Mouse (Mus musculus) thymus, adult 2 months (tissue): ENCODE measurements around the gene Tmem132c. TPM values are rescaled to one million over a fixed set of nuclear protein-coding genes. Genes with fewer than 3 reads are reported as not detected.

Experiments used
- DNase-seq: peaks from one replicate; pipeline ENCODE4 v3.0.0; 2021
- H3K27ac ChIP-seq: fragments of 200-500 bp; 2 replicates; pipeline ENCODE4 v1.5.1; 2012; ENCODE audit warnings: low read length, control low read depth; ENCODE audit not compliant: control insufficient read depth, insufficient read depth
- H3K27me3 ChIP-seq: fragments of 200-500 bp; 2 replicates; pipeline ENCODE4 v1.6.1; 2012; ENCODE audit warnings: mild to moderate bottlenecking, low read length, moderate library complexity, mixed read lengths; ENCODE audit not compliant: control insufficient read depth, insufficient read depth
- H3K36me3 ChIP-seq: fragments of 200-500 bp; 2 replicates; pipeline ENCODE4 v1.6.1; 2012; ENCODE audit warnings: mild to moderate bottlenecking, low read length, moderate library complexity; ENCODE audit not compliant: control insufficient read depth, insufficient read depth
- H3K4me1 ChIP-seq: fragments of 200-500 bp; replicated peaks from 2 replicates; pipeline ENCODE4 v1.6.1; 2012; ENCODE audit warnings: low read length; ENCODE audit not compliant: control insufficient read depth, insufficient read depth
- H3K4me3 ChIP-seq: fragments of 200-500 bp; 2 replicates; pipeline ENCODE4 v1.5.1; 2012; ENCODE audit warnings: mild to moderate bottlenecking, low read length, control low read depth, moderate library complexity; ENCODE audit not compliant: control insufficient read depth, insufficient read depth
- CTCF ChIP-seq: fragments of 200-500 bp; IDR thresholded peaks from 2 replicates; pipeline ENCODE4 v1.5.1; 2012; ENCODE audit warnings: mild to moderate bottlenecking, control low read depth, low read length, moderate library complexity, borderline replicate concordance; ENCODE audit not compliant: control insufficient read depth, poor library complexity, insufficient read depth; ENCODE audit errors: extremely low read depth
- POLR2A ChIP-seq: fragments of 200-500 bp; IDR thresholded peaks from 2 replicates; pipeline ENCODE4 v1.6.1; 2012; ENCODE audit warnings: mild to moderate bottlenecking, low read length, control low read depth, moderate library complexity; ENCODE audit not compliant: control insufficient read depth, poor library complexity, insufficient read depth; ENCODE audit errors: extremely low read depth
- WGBS: fragments of 180-500 bp; shearing (Covaris S2); methylation state at CpG from one replicate; pipeline ENCODE4 v1.1.7; 2018; 5-methylcytosine and 5-hydroxymethylcytosine counted together
- polyA plus RNA-seq: library from polyadenylated mRNA; depleted of rRNA; stranded (reverse); fragments of >200 nt; gene quantifications from 2 replicates; pipeline ENCODE4 v1.2.3, GENCODE M21; 2012; rRNA removed

Gene Tmem132c
- 1.3 and 1.5 TPM in 2 replicates for polyA plus RNA-seq

DNA sequence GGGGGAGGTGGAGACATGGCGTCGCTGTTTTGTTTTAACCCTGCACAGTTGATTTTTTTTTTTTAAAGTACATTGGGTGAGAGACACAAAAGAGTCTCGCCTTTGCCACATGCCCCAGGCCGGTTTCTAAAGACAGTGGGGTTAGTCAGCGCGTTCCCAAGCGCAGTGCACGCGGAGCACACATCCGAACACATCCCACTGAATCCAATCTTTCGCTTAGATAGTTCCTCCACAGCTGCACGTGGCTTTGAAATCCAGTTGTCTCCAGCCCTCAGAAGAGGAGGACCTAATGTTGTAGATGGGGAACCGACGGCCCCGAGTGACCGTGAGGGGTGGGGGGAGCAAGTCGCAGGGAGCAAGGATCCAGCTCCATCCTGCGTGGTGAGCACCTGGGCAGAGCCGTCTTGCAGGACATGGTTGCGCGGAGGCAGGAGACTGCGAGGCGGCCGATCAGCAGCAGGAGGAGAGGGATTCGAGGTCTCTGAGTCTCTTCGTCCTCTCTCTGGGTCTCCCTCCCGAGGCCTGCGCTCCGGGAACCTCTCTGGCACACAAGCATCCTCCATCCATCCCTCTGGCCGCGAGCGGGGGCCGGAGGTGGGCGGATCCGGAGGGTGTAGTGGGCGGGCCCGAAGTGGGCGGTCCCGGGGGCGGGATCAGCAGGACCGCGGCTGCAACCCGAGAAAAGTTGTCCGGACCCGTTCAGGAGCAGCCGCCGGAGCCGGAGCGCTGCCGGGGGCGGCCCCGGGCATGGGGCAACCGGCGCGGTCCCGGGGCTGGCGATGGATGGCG lies at the start of gene Tmem132c:
TSS of gene Tmem132c (plus strand) at position 673 of the 789 bp plus-strand sequence.
- H3K27me3 ChIP-seq, result peaks cover 5% of the 10 kb centered on the region; the same call in 1 of the 2 replicates
- 6% methylated on average over 58 of the region's 58 CpGs for WGBS
- no peak for TF ChIP-seq CTCF
- no peak for TF ChIP-seq POLR2A
- H3K36me3 ChIP-seq, result no peaks in the 10 kb centered on the region
- no peak within 1 kb of the TSS for H3K4me3 ChIP-seq
- peak; percentile 5 for DNase-seq
- H3K27ac ChIP-seq, result no peak within 1 kb of the TSS
- no peaks in the 10 kb centered on the region for H3K4me1 ChIP-seq

DNA sequence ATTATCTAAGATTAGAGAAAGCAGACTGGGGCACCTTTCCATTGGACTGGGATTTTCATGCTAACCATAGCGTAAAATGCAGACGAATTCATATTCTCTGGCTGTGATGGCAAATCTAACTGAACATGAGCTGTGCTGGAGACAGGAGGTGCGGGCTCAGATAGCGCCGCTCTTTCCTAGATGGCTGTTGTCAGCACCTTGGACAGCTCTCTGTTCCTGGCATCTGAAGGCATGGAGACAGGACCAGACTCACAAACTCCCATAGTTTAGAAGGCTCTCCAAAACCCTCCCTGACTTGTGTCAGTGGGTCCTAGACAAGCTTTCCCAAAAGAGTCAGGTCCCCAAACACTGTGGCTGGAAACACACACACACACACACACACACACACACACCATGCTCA lies 49.7 kb upstream of the Tmem132c start:
- Histone ChIP-seq H3K27me3 (no peaks in the 10 kb centered on the region), H3K4me1 (no peaks in the 10 kb centered on the region), H3K36me3 (no peaks in the 10 kb centered on the region), H3K27ac (no peak overlapping the region), H3K4me3 (no peak overlapping the region)
- TF ChIP-seq POLR2A, result no peak
- no peak for TF ChIP-seq CTCF
- WGBS, result 44% methylated on average over 5 of the region's 5 CpGs
- no peak for DNase-seq

DNA sequence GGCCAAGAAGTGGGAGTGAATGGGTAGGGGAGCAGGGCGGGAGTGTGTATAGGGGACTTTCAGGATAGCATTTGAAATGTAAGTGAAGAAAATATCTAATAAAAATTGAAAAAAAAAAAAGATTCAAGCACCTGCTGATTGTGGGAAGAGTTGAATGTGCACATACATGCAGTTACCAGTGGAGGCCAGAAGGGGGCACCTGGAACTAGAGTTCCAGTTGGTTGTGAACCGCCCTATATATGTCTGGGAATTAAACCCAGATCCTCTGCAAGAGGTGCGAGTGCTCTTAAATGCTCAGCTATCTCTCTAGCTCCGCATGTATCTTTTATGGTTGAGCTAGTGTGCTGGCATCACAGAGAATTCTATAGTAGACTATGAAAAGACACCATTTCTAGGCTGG lies 42.8 kb upstream of the Tmem132c start:
- no peaks in the 10 kb centered on the region for H3K36me3 ChIP-seq
- DNase-seq, result no peak
- no peak for TF ChIP-seq CTCF
- TF ChIP-seq POLR2A, result no peak
- no peaks in the 10 kb centered on the region for H3K4me1 ChIP-seq
- 63% methylated on average over 4 of the region's 4 CpGs for WGBS
- H3K27ac ChIP-seq, result no peak overlapping the region
- no peaks in the 10 kb centered on the region for H3K27me3 ChIP-seq
- H3K4me3 ChIP-seq, result no peak overlapping the region

DNA sequence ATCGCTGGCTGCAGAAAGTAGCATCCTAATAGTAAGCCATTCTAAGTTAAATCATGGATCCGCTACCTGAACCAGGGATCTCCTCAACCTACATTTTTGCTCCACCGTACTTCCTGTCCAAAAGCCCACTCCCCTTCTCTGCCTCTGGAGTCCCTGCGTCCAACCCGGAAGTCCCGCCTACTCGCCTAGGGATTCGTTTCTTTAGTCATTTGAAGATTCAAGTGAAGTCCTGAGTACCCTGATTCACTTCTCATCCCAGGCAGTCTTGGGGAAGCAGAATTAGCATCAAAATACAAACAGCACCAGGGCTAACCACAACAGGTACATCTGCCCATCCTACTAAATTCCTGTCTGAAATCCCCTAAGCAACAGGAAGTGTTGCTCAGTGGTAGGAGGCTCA lies 36.7 kb upstream of the Tmem132c start:
- no peak overlapping the region for H3K27ac ChIP-seq
- 93% methylated on average over 8 of the region's 8 CpGs for WGBS
- H3K27me3 ChIP-seq, result no peaks in the 10 kb centered on the region
- no peak for DNase-seq
- H3K36me3 ChIP-seq, result no peaks in the 10 kb centered on the region
- no peaks in the 10 kb centered on the region for H3K4me1 ChIP-seq
- TF ChIP-seq CTCF (no peak), POLR2A (no peak)
- no peak overlapping the region for H3K4me3 ChIP-seq

DNA sequence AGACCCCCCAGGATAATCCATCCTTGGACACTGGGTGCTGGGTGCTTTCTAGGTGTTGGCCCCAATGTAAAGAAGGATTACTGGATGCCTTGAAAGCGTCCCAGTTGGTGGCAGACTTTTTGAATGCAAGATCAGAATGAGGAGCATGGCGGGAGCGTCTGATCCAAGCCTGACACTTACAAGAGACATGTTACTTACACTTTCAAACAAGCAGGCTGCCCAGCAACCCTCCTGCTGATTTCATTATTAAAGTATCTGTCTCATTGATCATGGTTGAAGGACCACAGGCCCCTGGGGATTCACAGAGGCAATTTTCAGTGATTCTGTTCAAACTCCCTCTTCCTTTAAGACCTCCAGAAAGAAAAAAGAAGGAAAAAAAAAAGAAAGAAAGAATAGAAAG lies 25.2 kb upstream of the Tmem132c start:
- no peak for TF ChIP-seq POLR2A
- TF ChIP-seq CTCF, result no peak
- Histone ChIP-seq H3K4me3 (no peak overlapping the region), H3K27me3 (no peaks in the 10 kb centered on the region), H3K4me1 (no peaks in the 10 kb centered on the region), H3K27ac (no peak overlapping the region), H3K36me3 (no peaks in the 10 kb centered on the region)
- no peak for DNase-seq
- 68% methylated on average over 3 of the region's 3 CpGs for WGBS

DNA sequence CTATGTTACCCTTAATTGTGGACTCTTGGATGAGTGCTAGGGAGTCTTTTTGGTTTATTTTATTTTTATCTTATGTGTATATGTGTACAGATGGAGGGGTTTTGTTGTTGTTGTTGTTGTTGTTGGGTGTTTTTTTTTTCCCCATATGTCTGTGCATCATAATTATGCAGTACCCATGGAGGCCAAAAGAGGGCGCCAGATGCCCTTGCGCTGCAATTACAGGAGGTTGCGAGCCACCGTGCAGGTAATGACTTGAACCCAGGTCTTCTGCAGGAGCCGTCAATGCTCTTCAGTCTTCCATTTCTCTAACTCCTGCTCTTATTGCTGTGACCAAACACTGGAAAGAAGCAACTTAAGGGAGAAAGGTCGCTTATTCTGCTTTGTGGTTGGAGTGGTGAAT lies 23.9 kb upstream of the Tmem132c start:
- 70% methylated on average over 6 of the region's 6 CpGs for WGBS
- no peaks in the 10 kb centered on the region for H3K36me3 ChIP-seq

More for the DNA sequence above, 23.9 kb upstream of the Tmem132c start:
- Histone ChIP-seq H3K4me3 (no peak overlapping the region), H3K4me1 (no peaks in the 10 kb centered on the region), H3K27me3 (no peaks in the 10 kb centered on the region), H3K27ac (no peak overlapping the region)
- TF ChIP-seq CTCF, result no peak
- no peak for TF ChIP-seq POLR2A
- DNase-seq, result no peak
